Mouse (Mus musculus) stomach, postnatal 0 days (tissue): ENCODE results near the gene Sh3pxd2b.

Experiments
- CTCF ChIP-seq: IDR thresholded peaks from 2 replicates; pipeline ENCODE4 v1.5.1; 2016; ENCODE audit warnings: antibody characterized with exemption, low read depth, mild to moderate bottlenecking, moderate library complexity
- EP300 ChIP-seq: optimal IDR thresholded peaks from 2 replicates; pipeline ENCODE3; 2016; ENCODE audit warnings: antibody characterized with exemption

GRCm38 (mm10) chr11:32357686-32358085 is 10.1 kb downstream of the Sh3pxd2b start:
- TF ChIP-seq EP300 = no peak
- TF ChIP-seq CTCF = peak; percentile 32; the same call in 1 of the 2 replicates
